Mouse (Mus musculus): ENCODE data around the gene Oas1f. TPM values are rescaled to one million over a fixed set of nuclear protein-coding genes. Genes with fewer than 3 reads are reported as not detected.

Oas1f gene
- polyA plus RNA-seq, 2 experiments: not detected

- no peak for TF ChIP-seq CTCF (IDR thresholded peaks at IDR 0.05; ENCODE audit: low read depth)
- Histone ChIP-seq H3K9ac (replicated peaks) (no peak overlapping the region), H3K36me3 (replicated peaks; ENCODE audit: control insufficient read depth, insufficient read depth, low read depth) (no peaks in the 10 kb centered on the region), H3K4me2 (ENCODE audit: low read depth) (no peak overlapping the region), H3K4me1 (replicated peaks; ENCODE audit: control insufficient read depth in 2 of 2, insufficient read depth in 2 of 2, low read length in 1 of 2) (no peaks in the 10 kb centered on the region), H3K4me3 (ENCODE audit: insufficient read depth in 1 of 2, low read depth in 2 of 2, low read length in 2 of 2) (no peak overlapping the region), H3K27ac (no peak overlapping the region), H3K9me3 (ENCODE audit: control insufficient read depth, low read length) (no peaks in the 10 kb centered on the region), H3K27me3 (ENCODE audit: control insufficient read depth, insufficient read depth, low read length) (peaks cover 6% of the 10 kb centered on the region)
- ATAC-seq (ENCODE audit: insufficient read depth) (no peak), DNase-seq (ENCODE audit: low read depth in 3 of 3, low spot score in 3 of 3) (no peak)
- 47% methylated on average over 4 of the region's 4 CpGs for WGBS (ENCODE audit: insufficient replicate concordance)
Observed at GRCm38 (mm10) chr5:120831031-120831430, 16.1 kb upstream of the Oas1f start.

GRCm38 (mm10) chr5:120833335-120834280 is 13.6 kb upstream of the Oas1f start:
- ATAC-seq (ENCODE audit: insufficient read depth) (no peak), DNase-seq (ENCODE audit: low read depth in 3 of 3, low spot score in 3 of 3) (no peak)
- no peak overlapping the region for H3K4me2 ChIP-seq (ENCODE audit: low read depth)
- 12% methylated on average over 17 of the region's 17 CpGs for WGBS (ENCODE audit: insufficient replicate concordance)
- TF ChIP-seq EP300 (IDR thresholded peaks at IDR 0.05; ENCODE audit: low read depth): no peak
- no peak for TF ChIP-seq CTCF (IDR thresholded peaks at IDR 0.05; ENCODE audit: low read depth)
- no peaks in the 10 kb centered on the region for H3K9me3 ChIP-seq (ENCODE audit: control insufficient read depth, low read length)
- no peak overlapping the region for H3K9ac ChIP-seq (replicated peaks)
- no peak overlapping the region for H3K27ac ChIP-seq
- H3K36me3 ChIP-seq (replicated peaks; ENCODE audit: control insufficient read depth, insufficient read depth, low read depth): no peaks in the 10 kb centered on the region
- no peak overlapping the region for H3K4me3 ChIP-seq (ENCODE audit: insufficient read depth in 1 of 2, low read depth in 2 of 2, low read length in 2 of 2)
- no peaks in the 10 kb centered on the region for H3K4me1 ChIP-seq (replicated peaks; ENCODE audit: control insufficient read depth in 2 of 2, insufficient read depth in 2 of 2, low read length in 1 of 2)
- peaks cover 6% of the 10 kb centered on the region for H3K27me3 ChIP-seq (ENCODE audit: control insufficient read depth, insufficient read depth, low read length)

- no peak overlapping the region for H3K9ac ChIP-seq (replicated peaks)
- H3K4me1 ChIP-seq (replicated peaks; ENCODE audit: control insufficient read depth in 2 of 2, insufficient read depth in 2 of 2, low read length in 1 of 2): no peaks in the 10 kb centered on the region
- no peak overlapping the region for H3K4me2 ChIP-seq (ENCODE audit: low read depth)
- H3K9me3 ChIP-seq (ENCODE audit: control insufficient read depth, low read length): no peaks in the 10 kb centered on the region
- H3K27me3 ChIP-seq (ENCODE audit: control insufficient read depth, insufficient read depth, low read length): peaks cover 6% of the 10 kb centered on the region
- H3K4me3 ChIP-seq (ENCODE audit: insufficient read depth in 1 of 2, low read depth in 2 of 2, low read length in 2 of 2): no peak overlapping the region
- no peak overlapping the region for H3K27ac ChIP-seq
- ATAC-seq (ENCODE audit: insufficient read depth) (no peak), DNase-seq (ENCODE audit: low read depth in 3 of 3, low spot score in 3 of 3) (peak in 1 of 3 experiments; percentile 14)
- no peaks in the 10 kb centered on the region for H3K36me3 ChIP-seq (replicated peaks; ENCODE audit: control insufficient read depth, insufficient read depth, low read depth)
- TF ChIP-seq EP300 (IDR thresholded peaks at IDR 0.05; ENCODE audit: low read depth): no peak
- TF ChIP-seq CTCF (IDR thresholded peaks at IDR 0.05; ENCODE audit: low read depth): peak; percentile 81
- WGBS (ENCODE audit: insufficient replicate concordance): 8% methylated on average over 8 of the region's 8 CpGs
Observed at GRCm38 (mm10) chr5:120836731-120837585, 10.2 kb upstream of the Oas1f start.

- Histone ChIP-seq H3K9ac (replicated peaks) (no peak overlapping the region), H3K36me3 (replicated peaks; ENCODE audit: control insufficient read depth, insufficient read depth, low read depth) (no peaks in the 10 kb centered on the region), H3K4me1 (replicated peaks; ENCODE audit: control insufficient read depth in 2 of 2, insufficient read depth in 2 of 2, low read length in 1 of 2) (no peaks in the 10 kb centered on the region), H3K27me3 (ENCODE audit: control insufficient read depth, insufficient read depth, low read length) (no peaks in the 10 kb centered on the region), H3K4me3 (ENCODE audit: insufficient read depth in 1 of 2, low read depth in 2 of 2, low read length in 2 of 2) (no peak overlapping the region), H3K4me2 (ENCODE audit: low read depth) (no peak overlapping the region), H3K27ac (no peak overlapping the region), H3K9me3 (ENCODE audit: control insufficient read depth, low read length) (no peaks in the 10 kb centered on the region)
- no peak for ATAC-seq (ENCODE audit: insufficient read depth)
- TF ChIP-seq EP300 (IDR thresholded peaks at IDR 0.05; ENCODE audit: low read depth) (no peak), CTCF (IDR thresholded peaks at IDR 0.05; ENCODE audit: low read depth) (no peak)
- no peak for DNase-seq (ENCODE audit: low read depth in 3 of 3, low spot score in 3 of 3)
- 60% methylated on average over 3 of the region's 3 CpGs for WGBS (ENCODE audit: insufficient replicate concordance)
Observed at GRCm38 (mm10) chr5:120844713-120845112, 2.5 kb upstream of the Oas1f start.
